Mouse (Mus musculus) CH12.LX (cell line): ENCODE measurements at regions not wholly inside any gene's neighbourhood (a gene's known extent, or its start where the extent isn't known, plus 50 kb on each side); places are given as distances from the start of the nearest gene placed in this dataset.
"Not testable (repeated sequence)": the region's sequence is repeated elsewhere in the genome, so short reads cannot be mapped to it uniquely, and the experiment has no call there.

ENCODE experiments used
- DNase-seq: peaks from one replicate; pipeline ENCODE4 v3.0.0-alpha.2; 2013; ENCODE audit errors: extremely low read depth
- H3K27ac ChIP-seq: 2 replicates; pipeline ENCODE4 v1.5.1; 2012; ENCODE audit warnings: low read depth, mild to moderate bottlenecking, control low read depth, moderate library complexity; ENCODE audit not compliant: insufficient read depth
- H3K27me3 ChIP-seq: replicated peaks from 2 replicates; pipeline ENCODE3; 2012; ENCODE audit warnings: inconsistent platforms
- H3K36me3 ChIP-seq, 2 experiments: replicated peaks in 1 of 2; 2 replicates each; pipeline versions ENCODE3 to v1.6.1; 2012; ENCODE audit warnings: inconsistent platforms in 1 of 2, low read length in 1 of 2, mild to moderate bottlenecking in 1 of 2, mixed read lengths in 1 of 2, moderate library complexity in 1 of 2; ENCODE audit not compliant: control insufficient read depth in 1 of 2, insufficient read depth in 1 of 2
- H3K4me1 ChIP-seq, 2 experiments: 2 replicates each; pipeline ENCODE4 v1.6.1; 2012; ENCODE audit warnings: inconsistent platforms in 1 of 2, moderate library complexity in 1 of 2; ENCODE audit not compliant: insufficient read depth in 2 of 2, control insufficient read depth in 1 of 2
- H3K4me2 ChIP-seq: 2 replicates; pipeline ENCODE4 v1.6.1; 2012; ENCODE audit warnings: low read depth, mild to moderate bottlenecking, control low read depth; ENCODE audit not compliant: poor library complexity, insufficient read depth, severe bottlenecking
- H3K4me3 ChIP-seq, 3 experiments: fragments of 150-350 bp in 1 of 3; sonication (generic) in 1 of 3; replicated peaks in 1 of 3; 2 replicates each; pipeline versions ENCODE3 to v1.5.1; 2011 to 2012; ENCODE audit warnings: low read depth in 2 of 3, low read length in 2 of 3, mild to moderate bottlenecking in 2 of 3, moderate library complexity in 2 of 3, control low read depth in 1 of 3, improper control_type of control experiment in 1 of 3, inconsistent platforms in 1 of 3, mixed read lengths in 1 of 3; ENCODE audit not compliant: poor library complexity in 1 of 3
- H3K79me2 ChIP-seq: replicated peaks from 2 replicates; pipeline ENCODE4 v1.6.1; 2012; ENCODE audit warnings: mild to moderate bottlenecking, moderate library complexity; ENCODE audit not compliant: control insufficient read depth, poor library complexity, insufficient read depth, severe bottlenecking; ENCODE audit errors: extremely low read depth
- H3K9ac ChIP-seq: 2 replicates; pipeline ENCODE4 v1.6.1; 2012; ENCODE audit warnings: low read depth, mild to moderate bottlenecking, control low read depth, moderate library complexity; ENCODE audit not compliant: insufficient read depth
- H3K9me3 ChIP-seq: replicated peaks from 2 replicates; pipeline ENCODE3; 2012; ENCODE audit warnings: low read length, inconsistent platforms, mixed read lengths
- CTCF ChIP-seq, 2 experiments: IDR thresholded peaks in 1 of 2; conservative IDR thresholded peaks in 1 of 2; 2 replicates each; pipeline ENCODE4 v1.5.1; 2011 to 2012; ENCODE audit warnings: low read depth in 2 of 2, low read length in 2 of 2, improper control_type of control experiment in 1 of 2, inconsistent platforms in 1 of 2, mild to moderate bottlenecking in 1 of 2, moderate library complexity in 1 of 2
- JUN ChIP-seq: IDR thresholded peaks from 2 replicates; pipeline ENCODE4 v1.6.1; 2011; ENCODE audit warnings: low read depth, mild to moderate bottlenecking, low read length, improper control_type of control experiment, moderate library complexity; ENCODE audit not compliant: insufficient read depth
- MXI1 ChIP-seq: IDR thresholded peaks from 2 replicates; pipeline ENCODE4 v1.6.1; 2011; ENCODE audit warnings: mild to moderate bottlenecking, low read depth, low read length, improper control_type of control experiment
- MYC ChIP-seq: IDR thresholded peaks from 2 replicates; pipeline ENCODE4 v1.6.1; 2011; ENCODE audit warnings: low read depth, mild to moderate bottlenecking, improper control_type of control experiment, low read length
- NELFE ChIP-seq: IDR thresholded peaks from 2 replicates; pipeline ENCODE4 v1.6.1; 2011; ENCODE audit warnings: low read depth, low read length, improper control_type of control experiment
- PAX5 ChIP-seq: IDR thresholded peaks from 2 replicates; pipeline ENCODE4 v1.6.1; 2012; ENCODE audit warnings: low read length, inconsistent platforms, mixed read lengths
- RAD21 ChIP-seq: IDR thresholded peaks from 2 replicates; pipeline ENCODE4 v1.6.1; 2011; ENCODE audit warnings: low read depth, mild to moderate bottlenecking, low read length, improper control_type of control experiment, moderate library complexity
- SMC3 ChIP-seq: IDR thresholded peaks from 2 replicates; pipeline ENCODE4 v1.6.1; 2011; ENCODE audit warnings: low read depth, low read length, improper control_type of control experiment
- TCF12 ChIP-seq: IDR thresholded peaks from 2 replicates; pipeline ENCODE4 v1.6.1; 2014; ENCODE audit warnings: low read depth, mild to moderate bottlenecking, inconsistent platforms, low read length, improper control_type of control experiment
- USF1 ChIP-seq: IDR thresholded peaks from 2 replicates; pipeline ENCODE4 v1.6.1; 2014; ENCODE audit warnings: low read depth, mild to moderate bottlenecking, inconsistent platforms, low read length, improper control_type of control experiment
- dilution Hi-C: fragments of 300-500 bp; cut with MboI; formaldehyde crosslinking; loops from 2 replicates; pipeline ENCODE4 v1.14.3; 2020; ENCODE audit warnings: low sequenced_read_pairs; ENCODE audit not compliant: extremely low pct_unique_long_range_greater_than_20kb, extremely low pct_ligation_motif_present
- in situ Hi-C: fragments of 300-500 bp; cut with MboI; formaldehyde crosslinking; loops from 3 replicates; pipeline ENCODE4 v1.14.3; 2019; ENCODE audit warnings: low sequenced_read_pairs, low pct_ligation_motif_present, low pct_unique_long_range_greater_than_20kb, mixed read lengths

- dilution Hi-C loops = no loop called here
- Histone ChIP-seq H3K36me3 (no peaks in the 10 kb centered on the region), H3K4me3 (no peak overlapping the region), H3K27me3 (no peaks in the 10 kb centered on the region), H3K4me1 (no peaks in the 10 kb centered on the region), H3K79me2 (no peaks in the 10 kb centered on the region), H3K9me3 (no peaks in the 10 kb centered on the region), H3K27ac (no peak overlapping the region), H3K4me2 (no peak overlapping the region), H3K9ac (no peak overlapping the region)
- in situ Hi-C loops = loop anchor here (25.0 kb wide), 1 partner anchor 720 kb away; the partner anchor contains the start of gene Fignl1
- peak; percentile 77 for TF ChIP-seq RAD21
- no peak for TF ChIP-seq TCF12
- TF ChIP-seq SMC3 = peak; percentile 63
- no peak for TF ChIP-seq MXI1
- peak; percentile 18 to 76; a peak in 3 of 4 replicates for TF ChIP-seq CTCF (conservative IDR thresholded peaks at IDR 0.05 in 1 of 2, IDR thresholded peaks at IDR 0.05 in 1 of 2; ENCODE audit: low read depth in 2 of 2, low read length in 2 of 2)
- TF ChIP-seq USF1 = no peak
- no peak for TF ChIP-seq JUN
- DNase-seq = peak; percentile 59
Measured at GRCm38 (mm10) chr11:12532288-12532687, 67.5 kb upstream of the Cobl start.

GRCm38 (mm10) chr11:12522063-12522462 lies 57.3 kb upstream of the Cobl start:
- H3K9ac ChIP-seq, H3K4me2 ChIP-seq, DNase-seq, H3K27ac ChIP-seq, dilution Hi-C loops, H3K27me3 ChIP-seq, H3K79me2 ChIP-seq, in situ Hi-C loops, H3K9me3 ChIP-seq, H3K4me3 ChIP-seq, H3K4me1 ChIP-seq, H3K36me3 ChIP-seq: not testable (repeated sequence)

GRCm38 (mm10) chr11:12521286-12521685 lies 56.5 kb upstream of the Cobl start:
- TF ChIP-seq PAX5 (no peak), NELFE (no peak), MYC (no peak), USF1 (no peak)
- TF ChIP-seq, all 38 proteins: peak for 0
- Histone ChIP-seq H3K27me3 (no peaks in the 10 kb centered on the region), H3K9me3 (no peaks in the 10 kb centered on the region), H3K27ac (no peak overlapping the region), H3K4me1 (no peaks in the 10 kb centered on the region), H3K79me2 (no peaks in the 10 kb centered on the region), H3K4me2 (no peak overlapping the region), H3K4me3 (no peak overlapping the region), H3K36me3 (no peaks in the 10 kb centered on the region), H3K9ac (no peak overlapping the region)
- dilution Hi-C loops (no loop called here), in situ Hi-C loops (no loop called here)
- no peak for DNase-seq
